In the genomic region with DNA sequence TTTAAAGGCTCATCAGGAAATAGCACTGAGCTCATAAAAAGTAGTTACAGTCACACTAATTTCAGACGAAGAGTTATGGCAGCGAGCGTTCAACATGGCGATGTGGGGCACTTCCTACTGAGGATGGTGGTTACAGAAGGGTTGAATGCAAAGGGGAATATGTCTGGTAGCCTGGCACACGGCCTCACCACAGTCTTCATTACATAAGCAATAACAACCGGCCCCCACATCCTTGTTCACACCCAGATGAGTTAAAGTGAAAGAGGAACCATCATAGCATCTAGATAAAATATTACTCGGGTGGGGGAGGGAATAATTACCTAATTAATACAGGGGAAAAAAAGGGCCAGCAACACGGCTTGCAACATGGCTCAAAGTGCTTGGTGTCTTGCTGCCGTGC, we compare ENCODE assay signal across 13 mouse cellular contexts. TPM values are rescaled to one million over a fixed set of nuclear protein-coding genes. Genes with fewer than 3 reads are reported as not detected.
DNase-seq lines count a peak whose midpoint lies in the region; ATAC-seq lines count a peak whose summit lies in the region.
"Had no signal": no experiment of that assay in that cellular context is flagged by ENCODE, and none has a peak within 500 bp of the region (broad histone marks: within the 10 kb centered on the region; RNA-seq: fewer than 3 reads in every experiment).

No protein-coding gene starts in this region.

- H3K9ac ChIP-seq in liver, embryonic 15.5 days: no peak overlapping the region
- H3K9ac ChIP-seq in liver, embryonic 12.5 days: no peak overlapping the region
- H3K9ac ChIP-seq: heart, embryonic 12.5 days; limb, embryonic 15.5 days had no signal

- H3K9me3 ChIP-seq in liver, embryonic 15.5 days (replicated peaks): no peaks in the 10 kb centered on the region
- H3K9me3 ChIP-seq in liver, embryonic 12.5 days (replicated peaks): no peaks in the 10 kb centered on the region
- H3K9me3 ChIP-seq: limb, embryonic 15.5 days had no signal

- no peaks in the 10 kb centered on the region for H3K36me3 ChIP-seq in liver, embryonic 15.5 days (replicated peaks)
- H3K36me3 ChIP-seq in liver, embryonic 12.5 days: no peaks in the 10 kb centered on the region
- H3K36me3 ChIP-seq: heart, embryonic 12.5 days; limb, embryonic 15.5 days had no signal

- no peak overlapping the region for H3K4me2 ChIP-seq in liver, embryonic 15.5 days
- H3K4me2 ChIP-seq in liver, embryonic 12.5 days: no peak overlapping the region
- H3K4me2 ChIP-seq: heart, embryonic 12.5 days; limb, embryonic 15.5 days had no signal

- WGBS in liver, embryonic 15.5 days (ENCODE audit: insufficient replicate concordance): 24% methylated on average over 9 of the region's 9 CpGs
- WGBS in liver, embryonic 12.5 days (ENCODE audit: insufficient replicate concordance): 50% methylated on average over 9 of the region's 9 CpGs

- no peaks in the 10 kb centered on the region; the same call in 1 of the 2 replicates for H3K4me1 ChIP-seq in liver, embryonic 15.5 days (replicated peaks)
- peaks cover 8% of the 10 kb centered on the region; the same call in 1 of the 2 replicates for H3K4me1 ChIP-seq in liver, embryonic 12.5 days
- H3K4me1 ChIP-seq: heart, embryonic 12.5 days; limb, embryonic 15.5 days had no signal

- H3K4me3 ChIP-seq in liver, embryonic 15.5 days (replicated peaks): no peak overlapping the region
- no peak overlapping the region for H3K4me3 ChIP-seq in liver, embryonic 12.5 days
- H3K4me3 ChIP-seq: heart, embryonic 12.5 days; limb, embryonic 15.5 days had no signal

- no peak for ATAC-seq in liver, embryonic 15.5 days (ENCODE audit: insufficient read depth)
- ATAC-seq in liver, embryonic 12.5 days: no peak

- 0 out of 2 replicates have a peak overlapping the region, but pooled peaks have one; percentile 14 for H3K27ac ChIP-seq in liver, embryonic 15.5 days (replicated peaks)
- H3K27ac ChIP-seq in liver, embryonic 12.5 days: no peak overlapping the region
- H3K27ac ChIP-seq: limb, embryonic 15.5 days had no signal

- peak; percentile 62 for DNase-seq in T-cell, adult 2 months (ENCODE audit: low spot score)
- peak; percentile 62 for DNase-seq in lung, postnatal 36 days
- peak; percentile 38 to 43 for DNase-seq in spleen, adult 18-20 months
- DNase-seq in adrenal gland, postnatal 4 days (ENCODE audit: low spot score in 2 of 2): no peak
- no peak for DNase-seq in c-Kit-positive CD71-positive TER-119-positive erythroid progenitor cells, embryonic 14.5 days (ENCODE audit: low spot score)
- no peak for DNase-seq in kidney, postnatal 14 days
- DNase-seq: adrenal gland, adult 8-10 months; cerebellum, postnatal 14 days; layer of hippocampus, adult 9-11 months had no signal

- no peaks in the 10 kb centered on the region; the same call in 1 of the 2 replicates for H3K27me3 ChIP-seq in liver, embryonic 15.5 days
- peaks cover 6% of the 10 kb centered on the region; the same call in 1 of the 2 replicates for H3K27me3 ChIP-seq in liver, embryonic 12.5 days (replicated peaks)
- H3K27me3 ChIP-seq: limb, embryonic 15.5 days had no signal

RNA-seq across cellular contexts. Expression of a gene that starts 20.2 kb away (rescaled TPM):
- polyA plus RNA-seq in liver, embryonic 15.5 days (2015; fragmentation: Nextera tagmentation; extraction: Ambion mirVana): 17.2 and 18.0 TPM in 2 replicates
- polyA plus RNA-seq in liver, embryonic 12.5 days (2016; fragmentation: Nextera tagmentation; extraction: Ambion mirVana): 28.0 and 28.5 TPM in 2 replicates
- total RNA-seq in adrenal gland, postnatal 4 days (2021): 10 to 100 TPM; 34.8 to 39.1 TPM

RNA-seq across cellular contexts. Expression of a gene that starts 53.0 kb away (rescaled TPM):
- 2.6 and 4.1 TPM in 2 replicates for polyA plus RNA-seq in liver, embryonic 15.5 days (2015; fragmentation: Nextera tagmentation; extraction: Ambion mirVana)
- polyA plus RNA-seq in liver, embryonic 12.5 days (2016; fragmentation: Nextera tagmentation; extraction: Ambion mirVana): 6.7 and 7.6 TPM in 2 replicates
- total RNA-seq in adrenal gland, postnatal 4 days (2021): 10 to 100 TPM; 12.5 to 12.7 TPM

RNA-seq across cellular contexts. Expression of a gene that starts 58.5 kb away (rescaled TPM):
- 305 and 377 TPM in 2 replicates for polyA plus RNA-seq in liver, embryonic 15.5 days (2015; fragmentation: Nextera tagmentation; extraction: Ambion mirVana)
- 479 and 518 TPM in 2 replicates for polyA plus RNA-seq in liver, embryonic 12.5 days (2016; fragmentation: Nextera tagmentation; extraction: Ambion mirVana)
- total RNA-seq in adrenal gland, postnatal 4 days (2021): 100 to 1,000 TPM; 353 to 385 TPM

Comparison
In these comparisons a context has a peak if more than half of its experiments do, and no peak if none do; other contexts are left out.
1. DNase-seq: peak in T-cell, adult 2 months (single experiment), lung, postnatal 36 days (single experiment) and spleen, adult 18-20 months (2 of 2); none in adrenal gland, postnatal 4 days (0 of 2), c-Kit-positive CD71-positive TER-119-positive erythroid progenitor cells, embryonic 14.5 days (single experiment) and kidney, postnatal 14 days (single experiment).